Mouse (Mus musculus) heart, postnatal 0 days (tissue): Measurements from ENCODE around the gene Igsf9. TPM values are rescaled to one million over a fixed set of nuclear protein-coding genes. Genes with fewer than 3 reads are reported as not detected.

Experiments
- ATAC-seq: fragments of 200-750 bp; cut with Nextera tagmentation; 2 replicates; pipeline ENCODE4 v1.8.0; 2017; ENCODE audit warnings: low read depth, moderate number of reproducible peaks, moderate library complexity; ENCODE audit not compliant: insufficient read depth
- DNase-seq: peaks from one replicate; pipeline ENCODE4 v3.0.0-alpha.2; 2016; ENCODE audit warnings: low spot score
- H3K27ac ChIP-seq: fragments of 300-500 bp; sonication (generic); 2 replicates; pipeline ENCODE4 v1.5.1; 2014; ENCODE audit warnings: low read depth, mild to moderate bottlenecking
- H3K27me3 ChIP-seq: fragments of 300-500 bp; sonication (generic); 2 replicates; pipeline ENCODE4 v1.6.1; 2014; ENCODE audit warnings: low read length, mixed read lengths; ENCODE audit not compliant: control insufficient read depth, insufficient read depth
- H3K36me3 ChIP-seq: fragments of 300-500 bp; sonication (generic); replicated peaks from 2 replicates; pipeline ENCODE4 v1.6.1; 2014; ENCODE audit warnings: low read length, mixed read lengths; ENCODE audit not compliant: control insufficient read depth, insufficient read depth
- H3K4me1 ChIP-seq: fragments of 300-500 bp; sonication (generic); 2 replicates; pipeline ENCODE4 v1.6.1; 2014; ENCODE audit warnings: antibody characterized with exemption; ENCODE audit not compliant: control insufficient read depth, insufficient read depth
- H3K4me2 ChIP-seq: fragments of 300-500 bp; sonication (generic); 2 replicates; pipeline ENCODE4 v1.6.1; 2014; ENCODE audit warnings: low read depth, mild to moderate bottlenecking, low read length, moderate library complexity
- H3K4me3 ChIP-seq: fragments of 300-500 bp; sonication (generic); 2 replicates; pipeline ENCODE4 v1.5.1; 2014; ENCODE audit warnings: low read depth, low read length
- H3K9ac ChIP-seq: fragments of 300-500 bp; sonication (generic); replicated peaks from 2 replicates; pipeline ENCODE4 v1.6.1; 2014; ENCODE audit warnings: low read depth, low read length, mixed read lengths
- H3K9me3 ChIP-seq: fragments of 300-500 bp; sonication (generic); replicated peaks from 2 replicates; pipeline ENCODE4 v1.6.1; 2016; ENCODE audit warnings: low read length; ENCODE audit not compliant: control insufficient read depth
- CTCF ChIP-seq: IDR thresholded peaks from 2 replicates; pipeline ENCODE4 v1.5.1; 2016; ENCODE audit warnings: antibody characterized with exemption, control low read depth, low read depth
- EP300 ChIP-seq: IDR thresholded peaks from 2 replicates; pipeline ENCODE4 v1.6.1; 2016; ENCODE audit warnings: antibody characterized with exemption, low read depth
- WGBS: fragments of 180-500 bp; shearing (Covaris S2); extraction: QIAGEN DNeasy Blood & Tissue Kit; methylation state at CpG from one replicate; pipeline ENCODE4 v1.1.7; 2014; 5-methylcytosine and 5-hydroxymethylcytosine counted together
- polyA plus RNA-seq: library from polyadenylated mRNA; unstranded; fragments of >200 nt; fragmentation: Nextera tagmentation; extraction: Ambion mirVana; gene quantifications from 2 replicates; pipeline ENCODE4 v1.2.1, GENCODE M21; 2015
- total RNA-seq: library from RNA; depleted of rRNA; stranded (reverse); fragments of >200 nt; gene quantifications from 2 replicates; pipeline ENCODE4 v1.2.3, GENCODE M21; 2014; ENCODE audit warnings: low replicate concordance

Igsf9 gene
- total and polyA plus RNA-seq, 2 experiments from 2014 or later, result 0.78 to 3.2 TPM

DNA sequence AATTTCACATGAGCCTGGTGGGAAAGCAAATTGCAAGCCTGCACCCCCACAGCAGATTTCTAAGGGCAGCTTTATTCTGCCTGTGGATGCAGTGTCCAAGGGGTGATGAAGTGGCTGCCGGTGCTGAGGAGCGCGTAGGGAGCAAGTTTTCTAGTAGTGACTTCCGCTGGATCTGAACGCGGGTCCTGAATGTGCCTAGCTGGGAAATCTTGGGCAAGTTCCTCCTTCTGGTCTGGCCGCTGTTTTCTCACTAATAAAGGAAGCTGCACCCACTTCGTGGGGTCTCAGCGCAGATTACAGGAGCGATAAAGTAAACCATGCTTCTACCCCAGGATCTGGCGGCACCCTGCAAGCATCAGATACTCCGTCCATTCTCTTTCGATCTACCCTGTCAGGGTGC lies 477 bp upstream of the Igsf9 start:
- Histone ChIP-seq H3K27ac (no peak overlapping the region), H3K4me3 (no peak overlapping the region), H3K27me3 (no peaks in the 10 kb centered on the region), H3K9me3 (no peaks in the 10 kb centered on the region), H3K9ac (no peak overlapping the region), H3K36me3 (no peaks in the 10 kb centered on the region), H3K4me2 (peak overlapping the region; percentile 83), H3K4me1 (peaks cover 4% of the 10 kb centered on the region)
- 24% methylated on average over 13 of the region's 13 CpGs for WGBS
- ATAC-seq (no peak), DNase-seq (no peak)
- no peak for TF ChIP-seq EP300
- TF ChIP-seq CTCF, result no peak

GRCm38 (mm10) chr1:172482518-172483360 lies 1.2 kb downstream of the Igsf9 start:
- Histone ChIP-seq H3K4me2 (peak overlapping the region; percentile 83), H3K27ac (no peak overlapping the region), H3K9me3 (no peaks in the 10 kb centered on the region), H3K27me3 (0 out of 2 replicates have a peak, but pooled peaks cover 3% of the 10 kb centered on the region), H3K9ac (0 out of 2 replicates have a peak overlapping the region, but pooled peaks have one; percentile 18), H3K4me3 (peak overlapping the region; percentile 43), H3K36me3 (no peaks in the 10 kb centered on the region), H3K4me1 (peaks cover 4% of the 10 kb centered on the region)
- WGBS, result 18% methylated on average over 12 of the region's 12 CpGs
- no peak for ATAC-seq
- no peak for DNase-seq
- TF ChIP-seq CTCF, result no peak
- TF ChIP-seq EP300, result no peak

DNA sequence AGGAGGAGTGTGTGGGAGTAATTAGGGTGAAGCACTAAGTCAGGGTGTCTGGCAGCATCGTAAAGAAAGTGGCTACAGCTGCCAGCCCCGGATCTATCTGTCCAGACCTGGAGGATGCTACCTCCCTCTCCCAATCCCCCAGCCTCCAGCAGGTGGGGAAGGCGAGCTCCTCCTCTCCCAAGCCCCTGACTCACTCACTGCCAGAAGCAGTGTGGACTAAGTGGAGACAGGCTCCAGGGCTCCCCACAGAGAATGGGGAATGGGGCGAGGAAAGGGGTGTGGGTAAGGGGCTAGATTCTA lies 1.7 kb downstream of the Igsf9 start:
- H3K27ac ChIP-seq, result no peak overlapping the region
- no peaks in the 10 kb centered on the region for H3K9me3 ChIP-seq
- no peak overlapping the region for H3K4me3 ChIP-seq
- ATAC-seq, result no peak
- WGBS, result 39% methylated on average over 4 of the region's 4 CpGs
- 0 out of 2 replicates have a peak, but pooled peaks cover 3% of the 10 kb centered on the region for H3K27me3 ChIP-seq
- no peak for TF ChIP-seq CTCF
- TF ChIP-seq EP300, result no peak
- no peak for DNase-seq
- H3K36me3 ChIP-seq, result no peaks in the 10 kb centered on the region
- H3K4me1 ChIP-seq, result peaks cover 4% of the 10 kb centered on the region
- H3K4me2 ChIP-seq, result no peak overlapping the region
- no peak overlapping the region for H3K9ac ChIP-seq

- Histone ChIP-seq H3K9ac (no peak overlapping the region), H3K36me3 (no peaks in the 10 kb centered on the region), H3K9me3 (no peaks in the 10 kb centered on the region), H3K4me1 (peaks cover 4% of the 10 kb centered on the region), H3K4me3 (no peak overlapping the region), H3K27ac (no peak overlapping the region), H3K4me2 (no peak overlapping the region), H3K27me3 (0 out of 2 replicates have a peak, but pooled peaks cover 3% of the 10 kb centered on the region)
- ATAC-seq (no peak), DNase-seq (no peak)
- WGBS, result 81% methylated on average over 11 of the region's 11 CpGs
- TF ChIP-seq CTCF, result no peak
- TF ChIP-seq EP300, result no peak
These were observed 2.6 kb downstream of the Igsf9 start for GRCm38 (mm10) chr1:172484236-172484635.

- WGBS, result 80% methylated on average over 13 of the region's 13 CpGs
- ATAC-seq (no peak), DNase-seq (no peak)
- Histone ChIP-seq H3K9ac (no peak overlapping the region), H3K27ac (no peak overlapping the region), H3K4me2 (no peak overlapping the region), H3K4me1 (peaks cover 4% of the 10 kb centered on the region), H3K9me3 (no peaks in the 10 kb centered on the region), H3K36me3 (no peaks in the 10 kb centered on the region), H3K27me3 (peaks cover 7% of the 10 kb centered on the region; the same call in 1 of the 2 replicates), H3K4me3 (no peak overlapping the region)
- TF ChIP-seq CTCF (no peak), EP300 (no peak)
These were observed 3.1 kb downstream of the Igsf9 start for GRCm38 (mm10) chr1:172484671-172485070.

GRCm38 (mm10) chr1:172485821-172486220 lies 4.2 kb downstream of the Igsf9 start:
- H3K36me3 ChIP-seq, result no peaks in the 10 kb centered on the region
- WGBS, result 62% methylated on average over 6 of the region's 6 CpGs
- H3K4me2 ChIP-seq, result no peak overlapping the region
- DNase-seq (no peak), ATAC-seq (no peak)
- H3K9me3 ChIP-seq, result no peaks in the 10 kb centered on the region
- H3K4me3 ChIP-seq, result no peak overlapping the region
- H3K9ac ChIP-seq, result no peak overlapping the region
- TF ChIP-seq CTCF (no peak), EP300 (no peak)
- H3K27me3 ChIP-seq, result peaks cover 8% of the 10 kb centered on the region; the same call in 1 of the 2 replicates
- no peak overlapping the region for H3K27ac ChIP-seq
- peaks cover 4% of the 10 kb centered on the region for H3K4me1 ChIP-seq
